Mouse (Mus musculus): ENCODE measurements at regions not wholly inside any gene's neighbourhood (a gene's known extent, or its start where the extent isn't known, plus 50 kb on each side); places are given as distances from the start of the nearest gene placed in this dataset.

DNA sequence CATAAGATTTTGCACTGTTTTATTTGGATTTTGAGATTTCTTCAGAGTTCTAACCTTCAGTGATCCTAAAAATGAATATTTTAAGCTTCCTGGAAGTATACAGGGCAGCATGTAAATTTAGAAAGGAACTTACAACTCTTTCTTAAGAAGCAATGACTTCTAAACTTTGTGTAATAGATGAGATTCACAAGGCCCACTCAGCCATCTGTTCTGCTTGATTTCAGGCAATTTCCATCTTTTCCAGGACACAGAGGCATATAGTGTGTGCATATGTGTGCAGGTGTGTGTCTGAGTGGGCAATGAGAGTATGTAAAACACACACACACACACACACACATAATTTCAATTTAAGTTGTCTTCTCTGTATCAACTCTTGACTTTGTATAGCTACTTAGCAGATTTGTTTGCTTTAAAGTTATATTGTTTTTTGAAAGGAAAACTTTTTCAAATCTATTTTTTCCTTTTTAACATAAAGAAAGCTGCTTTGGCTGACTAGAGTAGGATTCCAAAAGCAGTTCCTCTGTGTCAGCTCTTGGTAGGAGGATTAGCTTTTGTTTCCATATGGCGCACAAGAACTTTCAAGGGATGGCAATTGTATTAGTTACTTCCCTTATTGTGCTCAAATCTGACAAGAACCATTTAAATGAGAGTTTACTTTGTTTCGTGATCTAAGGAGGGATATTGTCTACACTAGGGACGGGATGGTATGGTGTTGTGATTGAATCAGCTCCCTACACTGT lies 387.6 kb downstream of the D3Ertd751e start:
- no peak for DNase-seq (ENCODE audit: low read depth)

DNA sequence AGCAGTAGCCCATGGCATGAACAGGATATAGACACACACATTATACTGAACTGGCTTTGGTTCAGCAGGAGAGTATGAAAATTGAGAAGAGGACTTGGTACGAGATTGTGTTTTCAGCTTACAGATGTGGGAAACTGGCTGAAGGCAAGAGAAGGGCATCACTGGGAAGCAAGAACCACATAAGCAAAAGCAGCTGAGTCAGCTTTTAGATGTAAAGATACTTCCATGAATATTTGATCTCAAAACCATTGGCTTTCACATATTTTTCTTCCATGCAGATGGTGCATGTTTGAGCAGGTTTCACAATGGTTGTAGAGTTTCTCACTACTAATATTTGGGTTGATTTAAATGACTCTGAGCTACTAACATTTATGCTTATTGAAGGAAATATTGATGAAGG lies 389.9 kb downstream of the D3Ertd751e start:
- DNase-seq (ENCODE audit: low read depth), result no peak

GRCm38 (mm10) chr3:42153372-42153771 lies 411.0 kb downstream of the D3Ertd751e start:
- no peak for DNase-seq (ENCODE audit: low read depth)

DNA sequence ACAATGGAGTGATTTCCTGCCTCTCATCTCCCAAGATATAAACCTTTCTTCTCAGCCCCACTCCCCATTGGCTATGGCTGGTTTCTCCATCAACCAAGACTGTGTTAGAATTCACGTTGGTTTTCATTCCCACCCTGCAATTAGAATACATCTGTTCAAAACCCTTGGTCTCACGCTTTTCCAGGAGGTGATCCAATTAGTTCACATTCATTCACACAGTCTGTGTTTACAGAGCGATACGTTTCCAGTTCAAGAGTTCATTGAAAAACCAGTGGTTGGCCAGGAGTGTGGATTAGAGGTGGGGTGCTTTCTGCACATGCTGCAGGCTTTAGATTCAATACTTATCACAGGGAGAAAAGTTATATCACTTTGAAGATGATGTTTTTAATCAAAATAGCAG lies 412.5 kb downstream of the D3Ertd751e start:
- no peak for DNase-seq (ENCODE audit: low read depth)

- DNase-seq (ENCODE audit: low read depth), result no peak
Measured at GRCm38 (mm10) chr3:42163666-42164065, 421.3 kb downstream of the D3Ertd751e start.

GRCm38 (mm10) chr3:42199206-42199605 lies 456.8 kb downstream of the D3Ertd751e start:
- no peak for DNase-seq (ENCODE audit: low read depth)

GRCm38 (mm10) chr3:42201373-42201772 lies 459.0 kb downstream of the D3Ertd751e start:
- no peak for DNase-seq (ENCODE audit: low read depth)

DNA sequence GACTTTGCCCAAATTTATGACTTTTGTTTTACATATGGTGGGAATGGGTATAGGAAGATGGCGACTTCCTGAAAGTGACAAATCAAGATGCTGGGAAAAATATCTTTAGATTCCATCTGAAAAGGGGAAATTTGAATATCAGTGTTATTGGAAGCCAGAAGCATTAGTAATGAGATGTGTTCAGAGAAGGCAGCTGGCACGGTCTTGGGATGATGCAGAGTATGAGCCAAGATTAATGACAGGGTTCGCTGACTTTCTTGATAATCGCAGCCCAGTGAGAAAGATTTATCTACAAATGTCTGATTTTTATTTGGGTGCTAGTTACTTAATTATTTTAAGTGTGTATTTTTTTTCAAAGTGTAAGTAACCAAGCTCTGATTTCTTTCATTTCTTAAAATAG lies 463.2 kb downstream of the D3Ertd751e start:
- DNase-seq (ENCODE audit: low read depth), result no peak

GRCm38 (mm10) chr3:42211420-42211819 lies 469.0 kb downstream of the D3Ertd751e start:
- no peak for DNase-seq (ENCODE audit: low read depth)

GRCm38 (mm10) chr3:42212456-42212855 lies 470.0 kb downstream of the D3Ertd751e start:
- no peak for DNase-seq (ENCODE audit: low read depth)

GRCm38 (mm10) chr3:42213163-42213562 lies 470.8 kb downstream of the D3Ertd751e start:
- DNase-seq (ENCODE audit: low read depth), result no peak

DNA sequence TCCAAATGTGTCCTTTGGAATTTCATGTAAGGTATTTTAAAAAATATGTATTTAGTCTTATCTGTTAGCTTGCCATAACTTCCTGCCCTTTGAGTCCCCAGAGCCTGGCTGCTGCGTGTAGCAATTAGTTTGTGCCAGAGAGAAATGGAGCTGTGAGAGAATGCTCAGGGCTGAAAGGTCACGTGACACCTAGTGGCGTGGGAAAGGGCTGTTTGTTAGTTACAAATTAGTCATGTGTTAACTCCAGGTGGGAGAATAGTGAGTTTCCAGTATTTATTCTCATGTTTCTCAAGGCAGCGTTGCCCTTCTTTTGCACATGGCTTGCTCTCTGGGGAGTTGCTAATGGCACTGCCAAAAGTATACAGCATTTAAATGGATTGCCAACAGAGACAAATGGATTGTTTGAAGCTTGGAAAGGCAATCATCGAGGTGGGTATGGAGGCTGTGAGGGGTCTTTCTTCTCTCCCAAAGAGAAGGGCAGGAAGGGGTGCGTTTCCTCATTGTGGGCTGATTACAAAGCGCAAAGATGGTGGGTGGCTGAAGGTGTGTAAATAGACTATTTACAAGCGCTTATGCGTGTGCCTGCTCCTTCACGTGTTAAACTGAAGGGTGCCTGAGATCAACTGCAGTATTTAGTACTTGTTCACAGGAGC lies 472.3 kb downstream of the D3Ertd751e start:
- DNase-seq (ENCODE audit: low read depth), result no peak

- DNase-seq (ENCODE audit: low read depth), result no peak
Measured at GRCm38 (mm10) chr3:42218719-42219118, 476.3 kb downstream of the D3Ertd751e start.

- no peak for DNase-seq (ENCODE audit: low read depth)
Measured at GRCm38 (mm10) chr3:42227679-42228398, 485.4 kb downstream of the D3Ertd751e start.

DNA sequence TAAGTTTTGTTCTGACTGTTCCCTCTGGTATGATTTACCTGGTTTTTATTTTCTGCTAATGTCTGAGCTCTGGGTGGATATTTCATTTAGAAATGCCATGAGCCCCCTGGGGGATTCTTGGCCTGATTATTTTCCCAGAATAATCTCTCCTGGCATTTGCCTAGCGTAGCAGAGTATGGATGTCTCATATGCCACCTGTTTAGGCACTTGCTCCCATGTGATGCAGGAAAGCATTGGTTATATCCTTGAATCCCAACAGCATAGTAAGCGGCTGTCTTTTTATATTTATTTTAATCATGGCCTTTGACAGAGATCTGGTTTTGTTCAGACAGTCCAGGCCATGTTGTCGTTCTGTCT lies 486.0 kb downstream of the D3Ertd751e start:
- no peak for DNase-seq (ENCODE audit: low read depth)

DNA sequence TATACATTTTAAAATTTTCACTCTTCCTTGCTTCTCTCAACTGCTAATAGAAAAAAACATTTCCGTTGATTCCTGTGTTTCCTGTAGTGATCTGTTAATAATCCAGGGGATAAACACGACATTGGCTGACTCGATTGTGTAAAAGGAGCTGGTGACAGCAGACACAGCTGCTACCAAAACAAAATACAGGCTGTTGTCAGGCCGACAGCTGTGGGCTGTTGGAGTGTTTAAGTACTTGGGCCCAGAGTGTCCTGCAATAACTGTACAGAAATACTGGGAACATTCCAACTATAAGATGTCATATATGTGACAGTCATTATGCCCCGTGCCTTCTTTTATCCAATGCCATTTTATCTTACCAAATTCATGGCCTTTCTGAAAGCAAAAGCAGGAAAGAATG lies 489.9 kb downstream of the D3Ertd751e start:
- DNase-seq (ENCODE audit: low read depth), result no peak

GRCm38 (mm10) chr3:42233756-42234155 lies 491.3 kb downstream of the D3Ertd751e start:
- DNase-seq (ENCODE audit: low read depth), result no peak

DNA sequence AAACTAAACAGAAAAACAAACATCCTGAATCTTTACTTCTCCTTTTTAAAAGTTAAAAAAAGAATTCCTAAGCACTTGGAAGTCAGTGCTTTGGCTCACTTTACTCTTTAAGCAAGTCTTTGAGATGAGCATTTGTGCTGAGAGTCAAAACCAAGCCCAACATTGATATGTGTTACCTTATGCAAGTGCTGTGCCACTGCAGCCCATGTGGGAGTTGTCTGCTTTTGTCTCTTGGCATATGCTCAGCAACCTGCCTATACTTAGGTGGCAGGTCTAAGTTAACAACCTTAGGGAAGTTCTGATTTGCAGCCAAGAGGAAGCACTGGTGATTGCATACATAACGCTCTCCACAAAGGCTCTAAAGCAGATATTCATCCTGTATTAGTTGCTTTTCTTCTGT lies 493.1 kb downstream of the D3Ertd751e start:
- DNase-seq (ENCODE audit: low read depth), result no peak

Measured in NIH3T3 (cell line).